Mouse (Mus musculus) kidney, adult 2 months (tissue): ENCODE measurements around the gene Stxbp2.

Experiments used
- CTCF ChIP-seq: fragments of 200-500 bp; conservative IDR thresholded peaks from 2 replicates; pipeline ENCODE4 v1.5.1; 2011; ENCODE audit warnings: low read depth, mild to moderate bottlenecking, control low read depth, low read length, moderate library complexity, mixed read lengths; ENCODE audit not compliant: insufficient read depth, insufficient read length
- POLR2A ChIP-seq: fragments of 200-500 bp; IDR thresholded peaks from one replicate; pipeline ENCODE4 v1.6.1; 2011; ENCODE audit warnings: low read depth, low read length, control low read depth

DNA sequence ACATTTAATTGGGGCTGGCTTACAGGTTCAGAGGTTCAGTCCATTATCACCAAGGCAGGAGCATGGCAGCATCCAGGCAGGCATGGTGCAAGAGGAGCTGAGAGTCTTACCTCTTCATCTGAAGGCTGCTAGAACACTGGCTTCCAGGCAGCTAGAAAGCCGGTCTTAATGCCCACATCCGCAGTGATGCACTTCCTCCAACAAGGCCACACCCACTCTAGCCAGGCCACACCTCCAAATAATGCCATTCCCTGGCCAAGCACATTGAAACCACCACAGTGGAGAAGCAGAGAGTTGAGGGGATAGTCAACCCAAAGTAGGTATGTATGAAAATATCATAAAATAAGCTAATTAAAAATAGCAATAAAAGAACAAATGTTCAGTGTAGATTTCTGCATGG, 39.6 kb downstream of the Stxbp2 start:
- no peak for TF ChIP-seq CTCF
- TF ChIP-seq POLR2A = no peak
